Mouse (Mus musculus) heart, embryonic 16.5 days (tissue): ENCODE data around the gene Gm42791. TPM values are rescaled to one million over a fixed set of nuclear protein-coding genes. Genes with fewer than 3 reads are reported as not detected.

Experiments used
- ATAC-seq: fragments of 200-750 bp; cut with Nextera tagmentation; replicated peaks from 2 replicates; pipeline ENCODE4 v1.8.0; 2017; ENCODE audit warnings: moderate number of reproducible peaks; ENCODE audit not compliant: insufficient read depth, low FRiP score; ENCODE audit errors: extremely low read depth
- H3K27ac ChIP-seq: fragments of 300-500 bp; sonication (generic); 2 replicates; pipeline ENCODE4 v1.5.1; 2014; ENCODE audit warnings: mild to moderate bottlenecking, low read length, control low read depth, moderate library complexity
- H3K27me3 ChIP-seq: fragments of 300-500 bp; sonication (generic); 2 replicates; pipeline ENCODE4 v1.6.1; 2014; ENCODE audit warnings: low read length, mixed read lengths; ENCODE audit not compliant: control insufficient read depth, insufficient read depth
- H3K36me3 ChIP-seq: fragments of 300-500 bp; sonication (generic); 2 replicates; pipeline ENCODE4 v1.6.1; 2014; ENCODE audit not compliant: control insufficient read depth, insufficient read depth
- H3K4me1 ChIP-seq: fragments of 300-500 bp; sonication (generic); 2 replicates; pipeline ENCODE4 v1.6.1; 2014; ENCODE audit warnings: low read length, mixed read lengths; ENCODE audit not compliant: control insufficient read depth, insufficient read depth
- H3K4me2 ChIP-seq: fragments of 300-500 bp; sonication (generic); 2 replicates; pipeline ENCODE4 v1.6.1; 2014; ENCODE audit warnings: low read depth, mild to moderate bottlenecking, control low read depth, low read length
- H3K4me3 ChIP-seq: fragments of 300-500 bp; sonication (generic); 2 replicates; pipeline ENCODE4 v1.5.1; 2014; ENCODE audit warnings: mild to moderate bottlenecking, control low read depth, low read length
- H3K9ac ChIP-seq: fragments of 300-500 bp; sonication (generic); 2 replicates; pipeline ENCODE4 v1.6.1; 2014; ENCODE audit warnings: low read length, control low read depth
- H3K9me3 ChIP-seq: fragments of 300-500 bp; sonication (generic); replicated peaks from 2 replicates; pipeline ENCODE4 v1.6.1; 2016; ENCODE audit warnings: low read length; ENCODE audit not compliant: control insufficient read depth
- WGBS: fragments of 180-500 bp; shearing (Covaris S2); extraction: QIAGEN DNeasy Blood & Tissue Kit; methylation state at CpG from one replicate; pipeline ENCODE4 v1.1.7; 2014; 5-methylcytosine and 5-hydroxymethylcytosine counted together
- polyA plus RNA-seq: library from polyadenylated mRNA; unstranded; fragments of >200 nt; fragmentation: Nextera tagmentation; extraction: Ambion mirVana; gene quantifications from 2 replicates; pipeline ENCODE4 v1.2.1, GENCODE M21; 2015

Gm42791 gene
- polyA plus RNA-seq, 1 experiment from 2014 or later: not detected

- Histone ChIP-seq H3K36me3 (no peaks in the 10 kb centered on the region), H3K4me1 (peaks cover 21% of the 10 kb centered on the region), H3K27me3 (no peaks in the 10 kb centered on the region), H3K4me3 (no peak overlapping the region), H3K27ac (peak overlapping the region; percentile 86), H3K9me3 (no peaks in the 10 kb centered on the region), H3K4me2 (peak overlapping the region; percentile 22), H3K9ac (peak overlapping the region; percentile 50)
- 17% methylated on average over 14 of the region's 14 CpGs for WGBS
- ATAC-seq: peak; percentile 21; the same call in 1 of the 2 replicates
These were observed 17.1 kb downstream of the Gm42791 start for GRCm38 (mm10) chr5:148977698-148978457.

GRCm38 (mm10) chr5:148976876-148977275, 18.1 kb downstream of the Gm42791 start:
- Histone ChIP-seq H3K9ac (no peak overlapping the region), H3K4me1 (peaks cover 21% of the 10 kb centered on the region), H3K4me2 (no peak overlapping the region), H3K9me3 (no peaks in the 10 kb centered on the region), H3K4me3 (no peak overlapping the region), H3K27ac (peak overlapping the region; percentile 52), H3K36me3 (no peaks in the 10 kb centered on the region), H3K27me3 (no peaks in the 10 kb centered on the region)
- ATAC-seq: peak; percentile 46
- 81% methylated on average over 8 of the region's 8 CpGs for WGBS

- ATAC-seq: no peak
- WGBS: 87% methylated on average over 12 of the region's 12 CpGs
- no peaks in the 10 kb centered on the region for H3K9me3 ChIP-seq
- no peak overlapping the region for H3K27ac ChIP-seq
- H3K27me3 ChIP-seq: no peaks in the 10 kb centered on the region
- H3K4me3 ChIP-seq: no peak overlapping the region
- H3K9ac ChIP-seq: no peak overlapping the region
- no peaks in the 10 kb centered on the region for H3K36me3 ChIP-seq
- H3K4me1 ChIP-seq: peaks cover 21% of the 10 kb centered on the region
- H3K4me2 ChIP-seq: no peak overlapping the region
These were observed 19.9 kb downstream of the Gm42791 start for GRCm38 (mm10) chr5:148975035-148975434.

DNA sequence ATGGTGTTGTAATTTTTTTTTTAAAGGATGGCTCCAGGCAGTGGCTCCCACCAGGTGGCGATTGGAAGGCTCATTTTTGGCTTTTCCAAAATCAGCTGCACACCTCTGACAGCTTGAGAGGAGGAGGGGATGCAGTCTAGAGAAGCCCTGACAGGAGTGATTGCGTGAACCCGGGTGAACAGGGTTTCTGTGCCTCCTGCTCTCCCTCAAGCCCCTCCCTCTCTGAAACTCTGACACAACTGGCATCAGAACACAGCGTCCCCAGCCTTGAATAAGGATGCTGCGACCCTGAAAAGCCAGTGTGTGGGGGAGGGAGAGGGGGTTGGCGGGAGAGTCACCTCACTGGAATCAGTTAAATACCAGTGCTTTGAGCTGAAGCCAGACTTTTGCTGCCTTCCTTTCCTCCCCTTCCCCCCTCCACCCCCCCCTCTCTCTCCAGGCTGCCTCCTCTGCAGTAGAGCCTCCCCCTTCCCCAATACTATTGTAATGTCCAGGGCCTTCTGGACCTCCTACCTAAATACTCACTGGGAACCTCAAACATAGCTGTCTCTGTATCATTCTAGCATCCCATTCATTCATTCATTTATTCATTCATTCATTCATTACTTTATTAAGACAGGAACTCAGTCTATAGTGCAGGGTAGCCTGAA, 21.8 kb downstream of the Gm42791 start:
- Histone ChIP-seq H3K4me2 (no peak overlapping the region), H3K9ac (no peak overlapping the region), H3K36me3 (no peaks in the 10 kb centered on the region), H3K4me1 (peaks cover 18% of the 10 kb centered on the region), H3K27me3 (no peaks in the 10 kb centered on the region), H3K4me3 (no peak overlapping the region), H3K27ac (no peak overlapping the region; the same call in 1 of the 2 replicates), H3K9me3 (no peaks in the 10 kb centered on the region)
- 14% methylated on average over 6 of the region's 6 CpGs for WGBS
- ATAC-seq: no peak

DNA sequence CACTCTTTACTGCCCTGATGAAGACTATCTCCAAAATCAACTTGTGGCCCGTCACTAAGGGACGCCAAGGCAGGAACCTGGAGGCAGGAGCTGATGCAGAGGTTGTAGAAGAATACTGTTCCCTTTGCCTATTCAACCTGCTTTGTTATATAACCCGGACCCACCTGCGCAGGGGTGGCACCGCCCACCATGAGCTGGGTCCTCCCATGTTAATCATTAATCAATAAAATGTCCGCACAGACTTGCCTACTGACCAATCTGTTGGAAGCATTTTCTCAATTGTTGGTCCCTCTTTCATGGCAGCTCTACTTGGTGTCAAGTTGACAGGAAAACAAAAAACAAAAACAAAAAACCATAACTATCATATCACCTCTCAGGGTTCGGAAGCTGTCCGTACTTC, 22.8 kb downstream of the Gm42791 start:
- Histone ChIP-seq H3K4me2 (no peak overlapping the region), H3K9me3 (no peaks in the 10 kb centered on the region), H3K27me3 (no peaks in the 10 kb centered on the region), H3K9ac (no peak overlapping the region), H3K36me3 (no peaks in the 10 kb centered on the region), H3K27ac (no peak overlapping the region), H3K4me1 (peaks cover 11% of the 10 kb centered on the region), H3K4me3 (no peak overlapping the region)
- ATAC-seq: no peak
- WGBS: 85% methylated on average over 8 of the region's 8 CpGs

DNA sequence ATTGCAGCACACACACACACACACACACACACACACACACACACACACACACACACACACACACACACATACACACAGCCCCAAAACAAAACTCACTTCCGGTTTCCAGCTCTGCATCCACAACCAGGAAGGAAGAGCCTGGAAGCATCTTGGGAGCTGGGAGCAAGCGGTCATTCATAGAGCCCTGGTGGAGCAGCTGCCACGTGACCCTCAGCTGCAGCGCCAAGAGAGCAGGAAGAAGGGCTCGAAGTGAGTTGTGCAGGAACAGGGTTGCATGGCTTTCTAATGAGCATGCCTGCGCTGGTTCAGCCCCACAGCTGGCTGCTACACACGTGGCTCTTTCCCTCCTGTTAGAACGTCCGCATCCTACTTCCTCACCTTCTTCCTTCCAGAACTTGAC, 25.3 kb downstream of the Gm42791 start:
- H3K27me3 ChIP-seq: no peaks in the 10 kb centered on the region
- WGBS: 54% methylated on average over 9 of the region's 9 CpGs
- no peak overlapping the region for H3K4me3 ChIP-seq
- peaks cover 33% of the 10 kb centered on the region for H3K4me1 ChIP-seq
- 0 out of 2 replicates have a peak overlapping the region, but pooled peaks have one; percentile 15 for H3K27ac ChIP-seq
- H3K36me3 ChIP-seq: no peaks in the 10 kb centered on the region
- no peaks in the 10 kb centered on the region for H3K9me3 ChIP-seq
- ATAC-seq: no peak
- H3K9ac ChIP-seq: no peak overlapping the region
- peak overlapping the region; percentile 21 for H3K4me2 ChIP-seq

- no peak for ATAC-seq
- 55% methylated on average over 7 of the region's 7 CpGs for WGBS
- H3K9ac ChIP-seq: no peak overlapping the region
- peak overlapping the region; percentile 21 for H3K4me2 ChIP-seq
- H3K9me3 ChIP-seq: no peaks in the 10 kb centered on the region
- peak overlapping the region; percentile 9; the same call in 1 of the 2 replicates for H3K4me3 ChIP-seq
- no peaks in the 10 kb centered on the region for H3K27me3 ChIP-seq
- H3K27ac ChIP-seq: peak overlapping the region; percentile 58; the same call in 1 of the 2 replicates
- H3K36me3 ChIP-seq: no peaks in the 10 kb centered on the region
- H3K4me1 ChIP-seq: peaks cover 34% of the 10 kb centered on the region
These were observed 25.9 kb downstream of the Gm42791 start for GRCm38 (mm10) chr5:148968958-148969576.

GRCm38 (mm10) chr5:148968179-148968578, 26.8 kb downstream of the Gm42791 start:
- H3K4me3 ChIP-seq: no peak overlapping the region
- peaks cover 31% of the 10 kb centered on the region for H3K4me1 ChIP-seq
- H3K27ac ChIP-seq: peak overlapping the region; percentile 13; the same call in 1 of the 2 replicates
- WGBS: 68% methylated on average over 5 of the region's 5 CpGs
- no peak overlapping the region for H3K9ac ChIP-seq
- no peaks in the 10 kb centered on the region for H3K9me3 ChIP-seq
- no peaks in the 10 kb centered on the region for H3K36me3 ChIP-seq
- ATAC-seq: no peak
- 0 out of 2 replicates have a peak overlapping the region, but pooled peaks have one; percentile 12 for H3K4me2 ChIP-seq
- no peaks in the 10 kb centered on the region for H3K27me3 ChIP-seq
